Mouse (Mus musculus) midbrain, embryonic 12.5 days (tissue): ENCODE measurements around the gene LTO1. TPM values are rescaled to one million over a fixed set of nuclear protein-coding genes. Genes with fewer than 3 reads are reported as not detected.

ENCODE experiments used
- ATAC-seq: fragments of 200-750 bp; cut with Nextera tagmentation; 2 replicates; pipeline ENCODE4 v1.8.0; 2017; ENCODE audit warnings: low read depth, moderate TSS enrichment, moderate library complexity; ENCODE audit not compliant: low FRiP score
- H3K27ac ChIP-seq: fragments of 300-500 bp; sonication (generic); replicated peaks from 2 replicates; pipeline ENCODE4 v1.5.1; 2016; ENCODE audit warnings: mild to moderate bottlenecking
- H3K27me3 ChIP-seq: fragments of 300-500 bp; sonication (generic); 2 replicates; pipeline ENCODE4 v1.6.1; 2016; ENCODE audit warnings: mild to moderate bottlenecking
- H3K36me3 ChIP-seq: fragments of 300-500 bp; sonication (generic); 2 replicates; pipeline ENCODE4 v1.6.1; 2016
- H3K4me1 ChIP-seq: fragments of 300-500 bp; sonication (generic); 2 replicates; pipeline ENCODE4 v1.6.1; 2016
- H3K4me2 ChIP-seq: fragments of 300-500 bp; sonication (generic); replicated peaks from 2 replicates; pipeline ENCODE4 v1.6.1; 2016; ENCODE audit warnings: mild to moderate bottlenecking, moderate library complexity
- H3K4me3 ChIP-seq: fragments of 300-500 bp; sonication (generic); 2 replicates; pipeline ENCODE4 v1.5.1; 2016; ENCODE audit warnings: mild to moderate bottlenecking
- H3K9ac ChIP-seq: fragments of 300-500 bp; sonication (generic); replicated peaks from 2 replicates; pipeline ENCODE4 v1.6.1; 2016; ENCODE audit warnings: mild to moderate bottlenecking, moderate library complexity
- H3K9me3 ChIP-seq: fragments of 300-500 bp; sonication (generic); 2 replicates; pipeline ENCODE4 v1.6.1; 2016; ENCODE audit warnings: mild to moderate bottlenecking
- WGBS: fragments of 180-500 bp; shearing (Covaris S2); methylation state at CpG from one replicate; pipeline ENCODE4 v1.1.7; 2016; 5-methylcytosine and 5-hydroxymethylcytosine counted together
- polyA plus RNA-seq: library from polyadenylated mRNA; unstranded; fragments of >200 nt; fragmentation: Nextera tagmentation; extraction: Ambion mirVana; gene quantifications from 2 replicates; pipeline ENCODE4 v1.2.1, GENCODE M21; 2016

LTO1 gene
- polyA plus RNA-seq, 1 experiment from 2014 or later: 36.4 TPM

DNA sequence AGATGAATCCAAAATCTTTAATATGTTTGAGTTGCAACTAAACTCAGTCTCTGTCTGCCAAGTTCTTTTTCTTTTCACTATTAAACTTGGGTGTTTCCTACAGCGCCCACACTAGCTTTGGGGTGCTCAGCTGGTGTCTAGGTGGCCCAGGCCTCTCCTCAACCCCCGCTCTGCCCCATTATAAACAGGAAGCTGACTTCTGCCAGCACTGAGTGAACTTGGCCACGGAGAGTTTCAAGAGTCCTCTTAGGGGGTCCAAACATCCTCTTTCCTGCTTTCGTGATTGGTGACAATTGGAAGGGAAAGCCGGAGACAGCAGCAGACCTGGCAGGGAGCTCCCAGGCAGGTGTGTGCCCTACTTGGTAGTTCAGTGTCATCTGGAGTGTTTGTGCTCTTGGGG is 64.9 kb downstream of the LTO1 start:
- Histone ChIP-seq H3K27me3 (no peaks in the 10 kb centered on the region), H3K4me2 (no peak overlapping the region), H3K4me1 (no peaks in the 10 kb centered on the region), H3K36me3 (no peaks in the 10 kb centered on the region), H3K9ac (no peak overlapping the region), H3K9me3 (no peaks in the 10 kb centered on the region), H3K4me3 (no peak overlapping the region), H3K27ac (no peak overlapping the region)
- 84% methylated on average over 5 of the region's 5 CpGs for WGBS
- ATAC-seq: no peak

Other genes with a start within 250 kb of the LTO1 start
- gene Ano1, start 163.1 kb upstream of the LTO1 start, polyA plus RNA-seq: 21.7 and 28.7 TPM in 2 replicates
- gene Fgf3, start 77.0 kb upstream of the LTO1 start, polyA plus RNA-seq: 0.73 and 1.1 TPM in 2 replicates
- gene Fgf4, start 67.7 kb upstream of the LTO1 start, polyA plus RNA-seq: not detected in 2 replicates
- gene Fgf15, start 18.6 kb upstream of the LTO1 start, polyA plus RNA-seq: 69.8 and 95.0 TPM in 2 replicates
- gene Ccnd1, start 24.8 kb downstream of the LTO1 start, polyA plus RNA-seq: 259 and 289 TPM in 2 replicates